Mouse (Mus musculus): ENCODE data around the gene LTO1.

- TF ChIP-seq MYOD1 (IDR thresholded peaks at IDR 0.05; ENCODE audit: control insufficient read depth, insufficient read length, low read depth) = no peak
- no peak for TF ChIP-seq CTCF (IDR thresholded peaks at IDR 0.05; ENCODE audit: control insufficient read depth, insufficient read depth, insufficient read length)
- no peak for TF ChIP-seq USF1 (IDR thresholded peaks at IDR 0.05; ENCODE audit: low read depth)
- TF ChIP-seq CEBPB (IDR thresholded peaks at IDR 0.05; ENCODE audit: low read depth) = no peak
Observed at GRCm38 (mm10) chr7:144912897-144913296, 2.0 kb upstream of the LTO1 start.
